Mouse (Mus musculus) adrenal gland, adult 2 months (tissue): ENCODE measurements around the gene Hist2h2bb. TPM values are rescaled to one million over a fixed set of nuclear protein-coding genes. Genes with fewer than 3 reads are reported as not detected.
"Not testable (repeated sequence)": the region's sequence is repeated elsewhere in the genome, so short reads cannot be mapped to it uniquely, and the experiment has no call there.

Experiments used
- DNase-seq: peaks from one replicate; pipeline ENCODE4 v3.0.0; 2021
- polyA plus RNA-seq: library from polyadenylated mRNA; depleted of rRNA; stranded (reverse); fragments of >200 nt; gene quantifications from 2 replicates; pipeline ENCODE4 v1.2.3, GENCODE M21; 2012
- total RNA-seq, 2 experiments: library from RNA; stranded (reverse); gene quantifications; 2 replicates each; pipeline ENCODE4 v1.2.3; 2021

Hist2h2bb gene
- total and polyA plus RNA-seq, 3 experiments: 61.7 to 85.5 TPM; not detected in 1

DNA sequence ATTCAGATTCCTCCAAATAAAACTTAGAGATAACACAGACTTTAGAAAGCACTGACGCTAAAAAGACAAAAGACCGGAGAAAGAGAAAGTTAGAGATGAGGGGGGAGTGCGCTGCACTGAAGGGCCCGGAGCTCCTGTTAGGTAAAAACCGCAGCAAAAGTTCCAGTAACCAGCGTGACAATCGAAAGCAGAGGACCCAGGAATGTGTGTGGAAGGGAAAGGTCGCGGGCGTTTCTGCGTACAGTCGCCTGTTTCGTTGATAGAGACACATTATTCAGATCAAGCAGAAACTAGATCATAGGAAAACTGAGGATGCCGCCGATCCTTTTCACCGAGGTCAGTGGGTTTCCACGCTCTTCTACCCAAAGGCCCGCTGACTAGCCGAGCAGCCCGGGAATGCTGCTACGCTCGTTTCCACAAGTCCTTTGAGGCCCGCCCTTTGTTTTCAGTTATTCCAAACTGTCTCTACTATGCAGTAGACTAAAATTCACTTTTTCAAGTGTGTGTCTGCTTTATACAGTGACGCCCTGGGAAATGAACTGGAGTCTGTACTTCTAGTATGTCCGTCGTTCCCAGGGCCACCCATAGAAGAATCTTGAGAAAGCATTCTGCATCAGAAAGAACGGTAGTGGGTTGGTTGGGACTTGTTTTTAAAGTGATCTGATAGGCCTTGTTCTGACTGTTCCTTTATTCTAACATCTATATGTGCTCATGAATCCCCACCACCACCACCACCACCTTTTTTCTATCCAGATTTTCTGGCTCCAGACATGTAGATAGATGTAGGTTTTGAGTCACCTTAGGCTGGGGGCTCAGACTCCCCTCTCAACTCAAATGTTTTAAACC is 5.8 kb upstream of the Hist2h2bb start:
- DNase-seq: peak; percentile 76

DNA sequence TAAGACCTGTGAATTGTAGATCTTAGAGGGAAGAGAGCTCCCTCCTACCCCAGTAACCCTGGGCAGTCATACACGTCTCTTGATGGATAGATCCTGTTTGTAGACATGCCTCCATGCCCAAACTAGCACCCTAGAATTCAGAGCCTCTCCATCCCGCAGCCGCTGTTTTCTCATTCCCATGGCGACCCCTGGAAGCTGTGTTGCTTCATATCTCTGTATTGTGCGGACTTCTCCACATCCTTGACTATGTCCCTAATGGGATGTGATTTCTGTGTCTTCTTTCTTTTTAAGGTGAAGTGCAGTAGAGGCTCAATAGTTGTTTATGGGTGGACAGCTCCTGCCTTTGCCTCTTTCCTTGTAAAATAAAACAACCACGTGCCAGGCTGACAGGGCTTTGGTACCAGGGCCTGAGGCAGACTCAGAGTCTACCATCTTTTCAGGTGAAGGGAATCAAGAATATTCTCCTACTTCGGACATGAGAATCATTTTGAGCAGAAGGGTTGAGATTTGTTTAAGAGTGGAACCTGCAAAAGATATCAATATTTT is 5.1 kb upstream of the Hist2h2bb start:
- DNase-seq: no peak

DNA sequence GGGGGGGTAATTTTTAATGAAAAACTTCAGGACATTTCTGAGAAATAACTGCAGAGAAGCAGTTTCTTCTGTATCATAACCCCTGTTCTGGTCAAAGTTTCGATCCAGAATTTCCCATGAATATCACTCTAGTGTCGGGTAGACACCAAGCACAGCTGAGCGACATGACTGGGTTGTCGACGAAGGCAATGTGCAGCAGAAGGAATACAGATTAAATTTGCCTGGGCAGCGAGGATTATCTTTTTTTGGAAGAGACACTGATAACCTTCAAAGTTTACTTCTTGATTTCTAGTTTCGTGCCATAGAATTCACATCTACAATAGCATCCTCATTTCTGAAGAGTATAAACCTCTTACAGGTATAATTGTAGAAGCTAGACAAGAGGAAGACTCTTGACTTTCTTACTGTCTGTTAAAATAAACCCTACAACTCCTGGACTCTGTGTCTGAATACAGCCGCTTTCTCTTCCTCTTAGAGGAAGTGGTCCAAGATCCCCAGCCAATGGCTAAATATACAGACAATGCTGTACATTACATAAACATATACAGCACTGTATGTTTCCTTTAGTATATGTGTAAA is 3.3 kb upstream of the Hist2h2bb start:
- no peak for DNase-seq

DNA sequence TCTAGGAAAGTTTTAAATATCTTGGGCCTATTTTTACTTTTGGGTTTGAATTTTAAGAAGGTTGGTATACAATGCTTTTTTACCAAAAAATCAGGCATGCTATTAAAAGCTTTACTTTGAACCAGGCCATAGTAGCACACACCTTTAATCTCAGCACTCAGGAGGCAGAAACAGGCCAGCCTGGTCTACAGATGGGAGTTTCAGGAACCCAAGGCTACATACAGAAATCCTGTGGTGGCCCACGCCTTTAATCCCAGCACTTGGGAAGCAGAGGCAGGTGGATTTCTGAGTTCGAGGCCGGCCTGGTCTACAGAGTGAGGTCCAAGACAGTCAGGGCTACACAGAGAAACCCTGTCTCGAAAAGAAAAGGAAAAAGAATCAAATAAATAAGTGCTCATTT is 2.0 kb upstream of the Hist2h2bb start:
- DNase-seq: no peak

DNA sequence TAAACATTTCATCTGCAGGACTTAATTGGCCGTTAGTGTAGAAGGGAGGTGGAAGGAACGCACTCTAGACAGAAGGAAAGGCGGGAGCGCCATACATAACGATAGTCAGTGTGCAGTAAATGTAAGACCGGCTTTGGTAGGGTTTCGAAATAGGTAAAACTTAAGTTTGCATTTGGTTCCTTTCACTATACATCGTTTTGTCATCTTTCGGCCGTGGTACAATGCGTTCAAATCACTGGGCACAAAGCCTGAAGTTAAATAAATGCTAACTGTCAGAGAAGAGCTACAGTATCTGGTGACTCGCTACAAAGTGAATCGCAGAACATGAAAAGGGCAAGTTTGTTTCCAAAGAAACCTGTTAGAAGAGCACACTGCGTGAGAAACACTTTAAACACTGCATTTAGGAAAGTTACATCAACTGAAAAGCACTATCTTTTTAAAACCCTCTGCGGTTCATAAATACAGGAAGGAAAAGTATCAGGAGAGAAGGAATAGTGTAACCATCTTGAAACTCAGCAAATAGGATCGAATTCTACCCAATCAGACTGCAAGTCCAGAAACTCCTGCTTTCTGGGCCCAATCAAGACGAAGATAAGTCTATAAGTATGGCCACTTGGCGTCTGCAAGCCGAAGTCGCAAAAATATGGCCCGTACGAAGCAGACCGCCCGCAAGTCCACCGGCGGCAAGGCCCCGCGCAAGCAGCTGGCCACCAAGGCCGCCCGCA is 1.3 kb upstream of the Hist2h2bb start, which contains the start of gene Hist2h3b:
Gene Hist2h3b (plus strand): TSS at position 604 of the 725 bp plus-strand sequence.
- peak; percentile 89 for DNase-seq

DNA sequence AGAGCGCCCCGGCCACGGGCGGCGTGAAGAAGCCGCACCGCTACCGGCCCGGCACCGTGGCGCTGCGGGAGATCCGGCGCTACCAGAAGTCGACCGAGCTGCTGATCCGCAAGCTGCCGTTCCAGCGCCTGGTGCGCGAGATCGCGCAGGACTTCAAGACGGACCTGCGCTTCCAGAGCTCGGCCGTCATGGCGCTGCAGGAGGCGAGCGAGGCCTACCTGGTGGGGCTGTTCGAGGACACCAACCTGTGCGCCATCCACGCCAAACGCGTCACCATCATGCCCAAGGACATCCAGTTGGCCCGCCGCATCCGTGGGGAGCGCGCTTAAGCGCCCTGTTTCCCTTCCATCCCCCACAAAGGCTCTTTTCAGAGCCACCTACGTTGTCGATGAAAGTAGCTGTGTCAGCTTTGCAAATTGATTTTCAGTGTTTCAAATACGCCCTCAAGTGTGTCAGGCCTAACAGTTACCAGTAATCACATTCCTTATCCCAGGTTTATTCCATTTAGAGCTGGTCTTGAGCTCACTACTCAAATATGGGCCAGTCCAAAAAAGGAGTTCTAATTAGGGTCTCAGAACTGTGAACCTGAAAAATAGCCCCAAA is 675 bp upstream of the Hist2h2bb start:
- peak; percentile 51 for DNase-seq

DNA sequence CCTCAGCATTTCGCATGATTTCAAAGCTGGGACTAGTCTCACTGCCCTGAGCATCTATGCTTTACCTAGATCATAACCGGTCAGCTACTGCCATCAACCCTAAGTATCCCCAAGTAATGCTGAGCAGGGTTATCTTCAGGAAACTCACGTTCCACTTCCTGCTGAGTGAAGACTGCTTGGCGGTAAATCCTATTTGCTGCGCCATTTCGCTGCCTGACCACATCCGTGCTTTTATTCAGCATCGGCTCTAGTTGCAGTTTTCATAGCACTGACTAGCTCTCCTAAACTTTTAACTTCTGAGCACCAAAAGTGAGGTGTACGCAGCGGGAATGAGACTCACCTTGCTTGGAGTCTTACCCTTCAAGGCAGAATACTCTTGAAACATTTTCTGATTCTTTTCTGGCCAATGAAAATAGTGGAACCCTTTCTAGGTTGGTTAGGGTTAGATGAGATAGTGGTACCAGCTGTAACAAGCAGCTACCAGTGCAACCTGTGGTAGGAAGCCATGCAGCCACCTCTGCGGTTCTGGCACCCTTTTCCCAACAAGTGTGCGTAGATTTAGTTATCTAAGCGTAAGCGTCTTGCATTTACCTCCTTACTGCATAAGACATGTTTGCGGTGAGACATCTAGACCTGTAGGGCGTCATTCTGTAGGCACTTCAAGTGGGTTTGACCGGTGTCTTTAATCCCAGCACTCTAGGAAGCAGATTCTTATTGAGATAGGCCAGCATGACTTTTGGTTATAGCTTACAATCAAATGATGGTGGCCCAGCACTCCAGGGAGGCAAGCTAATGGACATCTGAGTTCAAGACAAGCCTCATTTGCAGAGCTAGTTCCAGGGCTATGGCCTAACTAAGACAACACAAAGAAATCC is 4.3 kb downstream of the Hist2h2bb start:
- no peak for DNase-seq

DNA sequence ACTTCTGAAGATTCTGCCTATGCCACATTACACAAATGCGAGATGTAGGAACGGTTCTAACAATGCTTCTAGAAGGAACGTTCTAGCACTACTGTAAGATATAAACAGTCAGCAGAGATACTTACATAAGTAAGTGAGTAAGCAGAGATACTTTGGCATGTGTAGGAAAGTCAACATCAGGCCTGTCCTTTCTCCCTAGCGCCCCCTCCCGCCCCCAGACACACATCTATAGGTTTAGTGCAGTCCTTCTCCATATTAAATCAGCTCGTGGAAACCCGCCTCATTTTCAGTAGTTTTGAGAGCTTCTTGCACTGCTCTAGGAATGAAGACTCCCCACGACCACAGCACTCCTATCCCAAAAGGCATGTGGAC is 7.9 kb downstream of the Hist2h2bb start:
- DNase-seq: no peak

DNA sequence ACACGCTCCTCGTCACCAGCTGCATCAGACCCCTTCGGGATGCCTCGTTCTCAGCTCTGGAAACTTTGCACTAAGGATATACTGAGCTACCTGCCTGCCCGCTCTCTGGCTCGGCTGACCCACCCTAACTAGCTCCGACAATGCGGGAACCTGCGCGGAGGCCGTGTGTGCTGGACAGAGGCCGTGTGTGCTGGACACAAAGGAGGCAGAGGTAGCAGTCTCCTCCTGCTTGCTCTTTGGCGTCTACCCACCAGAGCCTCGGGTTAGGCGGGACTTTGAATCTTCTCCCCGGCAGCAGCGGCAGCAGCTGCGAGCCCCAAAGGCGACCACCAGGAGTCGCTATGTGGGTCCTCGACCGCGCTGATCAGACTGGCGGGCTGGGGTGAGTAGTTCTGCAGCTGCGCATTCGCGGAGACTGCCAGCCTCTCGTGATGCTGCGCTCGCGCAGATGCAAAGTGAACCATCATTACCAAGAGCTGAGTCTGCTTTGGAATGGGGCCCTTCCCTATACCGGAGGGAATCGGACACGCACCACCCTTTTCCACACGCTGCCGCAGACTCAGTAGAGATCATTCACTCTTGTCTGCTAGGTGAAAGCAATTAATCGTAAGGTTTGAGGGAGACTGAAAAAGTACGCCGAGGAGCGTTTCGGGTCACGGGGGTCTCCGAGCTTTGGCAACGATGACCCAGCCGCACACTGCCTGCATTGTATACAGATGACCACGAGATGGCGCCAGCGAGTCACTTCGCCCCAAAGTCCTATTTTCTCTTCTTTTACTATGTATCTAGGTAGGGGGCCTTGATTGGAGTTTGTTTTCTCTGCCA is 8.5 kb downstream of the Hist2h2bb start:
- DNase-seq: peak; percentile 92

DNA sequence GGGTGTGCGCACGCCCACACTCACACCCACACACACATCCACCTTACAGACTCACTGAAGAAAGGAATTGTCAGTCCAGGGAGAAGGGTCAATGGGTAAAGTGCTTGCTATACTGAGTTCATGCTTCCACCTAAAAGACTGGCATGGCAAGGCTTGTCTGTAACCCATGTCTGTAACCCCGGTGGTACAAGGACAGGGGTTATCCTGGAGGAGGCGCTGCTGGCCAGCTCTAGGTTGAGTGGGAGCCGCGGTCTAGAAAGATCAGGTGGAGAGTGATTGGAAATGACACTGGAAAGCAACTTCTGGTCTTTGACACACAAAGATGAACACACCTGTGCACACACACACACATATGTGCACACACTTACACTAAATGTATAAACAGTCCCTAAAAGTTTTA is 11.1 kb downstream of the Hist2h2bb start:
- DNase-seq: no peak

DNA sequence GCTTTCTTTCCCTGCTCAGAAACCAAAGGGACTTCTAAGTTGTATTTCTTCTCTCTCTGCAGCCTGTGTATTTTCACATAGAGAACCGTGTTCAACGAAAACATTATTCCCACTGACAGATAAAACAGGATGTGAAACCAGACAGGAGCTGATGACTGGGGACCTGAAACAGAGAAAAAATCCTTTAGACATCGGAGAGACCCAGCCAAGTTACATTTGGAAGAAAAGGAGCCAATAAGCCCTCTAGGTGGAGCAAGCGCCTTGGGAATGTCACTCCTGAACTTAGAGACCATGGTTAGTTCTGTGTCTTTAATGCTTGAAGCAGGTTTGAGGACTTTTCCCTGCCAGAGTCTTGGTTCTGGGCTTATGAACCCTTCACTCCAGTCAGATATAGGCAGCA is 14.9 kb downstream of the Hist2h2bb start:
- DNase-seq: no peak

DNA sequence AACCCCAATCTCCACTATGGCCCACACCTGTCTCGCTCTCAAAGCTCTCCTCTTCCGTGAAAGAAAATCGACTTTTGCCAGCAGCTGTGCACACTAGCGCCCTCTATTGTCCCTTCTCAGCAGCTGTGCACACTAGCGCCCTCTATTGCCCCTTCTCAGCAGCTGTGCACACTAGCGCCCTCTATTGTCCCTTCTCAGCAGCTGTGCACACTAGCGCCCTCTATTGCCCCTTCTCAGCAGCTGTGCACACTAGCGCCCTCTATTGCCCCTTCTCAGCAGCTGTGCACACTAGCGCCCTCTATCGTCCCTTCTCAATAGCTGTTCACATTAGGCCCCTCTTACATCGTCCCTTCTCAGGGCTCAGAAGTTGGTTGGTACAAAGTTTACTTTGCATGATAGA is 17.8 kb downstream of the Hist2h2bb start:
- not testable (repeated sequence) for DNase-seq

DNA sequence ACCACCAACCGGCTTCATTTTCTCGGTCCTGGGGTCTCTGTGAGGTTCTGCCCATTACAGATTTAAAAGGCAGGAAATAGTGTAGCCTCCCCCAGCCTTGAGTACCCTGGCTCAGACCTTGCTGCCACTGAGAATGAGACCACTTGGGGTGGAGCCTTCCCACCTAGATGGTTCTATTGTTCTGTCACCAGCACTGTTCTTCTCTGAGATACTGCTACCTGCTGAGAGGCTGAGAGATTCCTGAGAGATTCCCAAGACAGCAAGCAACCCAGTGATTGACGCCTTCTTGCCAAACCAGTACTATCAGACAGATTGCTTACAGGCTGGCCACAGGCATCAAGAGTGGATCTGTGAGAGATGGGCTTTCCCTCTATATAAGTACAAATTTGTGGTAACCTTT is 19.6 kb downstream of the Hist2h2bb start:
- DNase-seq: no peak

DNA sequence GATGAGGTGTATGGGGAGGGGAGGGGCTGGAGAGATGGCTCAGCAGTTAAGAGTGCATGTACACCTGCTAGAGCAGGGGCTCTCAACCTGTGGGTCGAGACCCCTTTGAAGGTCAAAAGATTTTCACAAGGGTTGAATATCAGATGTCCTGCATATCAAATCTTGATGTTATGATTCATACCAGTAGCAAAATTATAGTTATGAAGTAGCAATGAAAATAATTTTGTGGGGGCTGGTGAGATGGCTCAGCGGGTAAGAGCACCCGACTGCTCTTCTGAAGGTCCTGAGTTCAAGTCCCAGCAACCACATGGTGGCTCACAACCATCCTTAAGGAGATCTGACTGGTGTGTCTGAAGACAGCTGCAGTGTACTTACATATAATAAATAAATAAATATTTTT is 21.2 kb downstream of the Hist2h2bb start:
- DNase-seq: not testable (repeated sequence)

DNA sequence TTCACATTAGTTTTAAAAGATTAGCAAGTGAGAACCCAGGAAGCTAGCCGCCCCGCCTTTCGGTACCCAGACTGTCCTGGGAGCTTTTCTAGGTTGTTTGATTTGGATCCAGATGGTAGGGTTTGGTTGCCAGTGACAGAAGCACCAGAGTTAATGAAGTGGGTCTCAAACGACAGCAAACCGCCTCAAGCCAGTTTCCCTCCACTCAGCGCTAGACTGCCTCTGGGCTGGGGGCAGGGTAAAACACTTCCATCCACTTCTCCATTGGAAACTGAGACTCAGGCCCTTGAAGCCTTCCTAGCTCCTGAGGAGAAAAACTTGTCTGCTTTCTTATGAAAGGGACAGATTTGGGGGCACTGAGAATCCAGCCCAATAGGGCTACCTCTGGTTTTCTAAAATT is 23.1 kb downstream of the Hist2h2bb start:
- no peak for DNase-seq

DNA sequence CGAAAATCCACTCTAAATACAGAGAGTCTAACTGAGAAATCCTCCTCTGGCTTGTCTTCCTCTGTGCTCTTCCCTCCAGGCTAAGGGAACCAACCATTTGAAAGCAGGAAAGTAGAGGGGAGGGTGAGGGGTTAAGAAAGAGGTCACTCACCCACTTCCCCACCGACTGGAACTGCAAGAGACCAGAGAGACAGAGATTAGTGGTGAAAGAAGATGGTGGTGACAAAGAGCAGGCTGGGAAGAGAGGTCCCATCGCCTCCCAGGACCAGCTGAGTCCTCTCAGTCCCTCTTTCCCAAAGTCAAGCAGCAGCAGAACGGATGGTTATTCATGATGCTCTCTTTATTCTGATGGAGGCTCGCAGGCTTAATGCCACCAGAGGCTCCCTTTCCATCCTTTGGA is 23.8 kb downstream of the Hist2h2bb start:
- no peak for DNase-seq

DNA sequence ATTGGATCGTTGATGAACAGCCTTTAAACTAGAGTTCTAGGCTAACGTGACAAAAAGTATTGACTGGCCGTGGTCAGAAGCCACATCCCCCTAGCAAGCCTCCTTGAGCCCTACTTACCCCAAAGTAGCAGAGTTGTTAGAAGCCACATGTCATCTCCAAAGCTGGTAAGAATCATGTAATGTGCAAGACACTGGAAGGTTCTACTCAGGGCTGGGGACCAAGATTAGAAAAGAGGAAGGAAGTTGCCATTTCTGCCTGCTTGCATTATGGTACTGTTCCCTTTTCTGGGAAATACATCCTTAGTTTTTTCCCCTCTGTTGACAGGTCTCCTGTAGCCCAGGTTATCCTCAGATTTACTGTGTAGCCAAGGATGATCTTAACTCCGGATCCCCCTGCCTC is 24.2 kb downstream of the Hist2h2bb start, which contains the start of gene Fcgr1:
Gene Fcgr1 (minus strand): TSS at position 183 of the 400 bp plus-strand sequence.
- no peak for DNase-seq

DNA sequence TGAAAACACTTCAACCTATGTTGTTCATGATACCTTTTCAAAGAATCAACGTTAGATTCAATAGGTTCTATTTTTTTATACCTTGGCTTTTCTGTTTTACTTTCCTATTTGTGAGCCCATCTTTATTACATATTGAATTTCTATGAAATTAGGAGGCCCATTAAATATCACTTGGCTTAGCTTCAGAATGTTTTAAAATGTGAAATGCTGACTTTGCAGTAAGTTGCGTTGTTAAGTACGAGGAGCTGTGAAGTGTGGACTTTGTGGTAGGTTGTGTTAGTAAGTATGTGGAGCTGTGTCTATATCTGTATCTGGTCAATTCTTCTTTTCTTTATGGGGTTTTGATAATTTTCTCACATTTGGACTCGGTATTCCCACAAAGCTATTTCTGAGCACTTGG is 28.8 kb downstream of the Hist2h2bb start:
- DNase-seq: no peak

DNA sequence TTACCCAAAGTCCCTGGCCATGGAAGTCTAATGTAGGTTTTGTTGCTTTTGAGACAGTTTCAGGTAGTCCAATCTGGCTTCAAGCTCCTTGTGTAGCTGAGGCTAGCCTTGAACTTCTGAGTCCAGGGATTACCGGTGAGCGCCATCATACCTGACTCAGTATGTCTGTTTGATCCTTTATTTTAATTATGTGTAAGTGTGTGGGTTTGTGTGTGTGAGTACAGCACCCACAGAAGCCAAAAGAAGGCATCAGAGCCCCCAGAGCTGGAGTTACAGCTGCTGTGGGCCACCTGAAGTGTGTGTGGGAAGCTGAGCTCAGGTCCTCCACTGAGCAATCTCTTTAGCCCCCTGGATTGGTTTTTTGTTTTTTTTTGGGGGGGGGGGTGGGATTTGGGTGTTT is 30.0 kb downstream of the Hist2h2bb start:
- DNase-seq: no peak
